In genomic region chr8:79724589-79724988, GRCm38 (mm10) we compare ENCODE assay signal across 31 mouse cellular contexts. TPM values are rescaled to one million over a fixed set of nuclear protein-coding genes. Genes with fewer than 3 reads are reported as not detected.
DNase-seq lines count a peak whose midpoint lies in the region; ATAC-seq and TF ChIP-seq lines count a peak whose summit lies in the region.
"Had no signal": no experiment of that assay in that cellular context is flagged by ENCODE, and none has a peak within 500 bp of the region (broad histone marks: within the 10 kb centered on the region; RNA-seq: fewer than 3 reads in every experiment).

No protein-coding gene starts in this region.

- ATAC-seq in kidney, embryonic 14.5 days (ENCODE audit: low FRiP score, low TSS enrichment): no peak
- ATAC-seq: forebrain, embryonic 15.5 days; liver, embryonic 12.5 days; liver, postnatal 0 days; lung, postnatal 0 days had no signal

- peak; percentile 21 for DNase-seq in thymus, postnatal 25 days
- DNase-seq in thymus, postnatal 0 days (ENCODE audit: low spot score): no peak
- peak; percentile 37 for DNase-seq in MEL (ENCODE audit: low read depth, low spot score)
- DNase-seq in induced T-regulatory cell, adult 2 months (ENCODE audit: low read depth): peak; percentile 12
- no peak for DNase-seq in ovary, postnatal 36 days (ENCODE audit: low spot score)
- no peak for DNase-seq in left cerebral cortex, adult 18-20 months (ENCODE audit: low spot score in 2 of 2)
- DNase-seq: adrenal gland, postnatal 14 days; B cell, adult 2 months; cerebellum, adult 11 months; cerebellum, adult 9-10 months; gastrocnemius, postnatal 25 days; heart, adult 11 months; heart, postnatal 4 days; kidney, adult 8-10 months; kidney, postnatal 36 days; left cerebral cortex, postnatal 4 days; liver, postnatal 0 days; lung, postnatal 4 days; midbrain, embryonic 14.5 days; right cerebral cortex, postnatal 25 days had no signal

- peak in 1 of 2 experiments; percentile 53; a peak in 1 of 4 replicates for TF ChIP-seq EP300 in MEL (IDR thresholded peaks at IDR 0.05; ENCODE audit: low read depth in 1 of 2, low read length in 2 of 2)

- 0 out of 2 replicates have a peak, but pooled peaks have one; percentile 4 for TF ChIP-seq RAD21 in MEL (IDR thresholded peaks at IDR 0.05; ENCODE audit: low read depth, low read length)

- no peak overlapping the region for H3K9ac ChIP-seq in MEL (ENCODE audit: control insufficient read depth, low read depth, low read length, poor library complexity, severe bottlenecking)
- H3K9ac ChIP-seq in kidney, embryonic 14.5 days (ENCODE audit: low read depth, low read length): no peak overlapping the region
- H3K9ac ChIP-seq: embryonic facial prominence, embryonic 13.5 days; forebrain, embryonic 15.5 days; heart, embryonic 15.5 days; hindbrain, embryonic 14.5 days; liver, embryonic 12.5 days; liver, postnatal 0 days; neural tube, embryonic 15.5 days had no signal

- no peaks in the 10 kb centered on the region for H3K9me3 ChIP-seq in MEL (replicated peaks; ENCODE audit: insufficient read depth, low read length)
- H3K9me3 ChIP-seq in kidney, embryonic 14.5 days (ENCODE audit: control insufficient read depth, low read length): no peaks in the 10 kb centered on the region
- H3K9me3 ChIP-seq: embryonic facial prominence, embryonic 13.5 days; forebrain, embryonic 10.5 days; forebrain, embryonic 15.5 days; heart, embryonic 10.5 days; heart, embryonic 15.5 days; liver, embryonic 12.5 days; neural tube, embryonic 15.5 days had no signal

- no peak for TF ChIP-seq POLR2A in MEL (IDR thresholded peaks at IDR 0.05; ENCODE audit: control insufficient read depth in 1 of 2, insufficient read depth in 1 of 2, low read depth in 1 of 2, low read length in 2 of 2, poor library complexity in 1 of 2)

- WGBS in kidney, embryonic 14.5 days: 29% methylated on average over 3 of the region's 3 CpGs

- peak overlapping the region in 1 of 2 experiments; percentile 26; a peak in 1 of 4 replicates for H3K4me3 ChIP-seq in MEL (ENCODE audit: control insufficient read depth in 1 of 2, insufficient read depth in 1 of 2, low read depth in 2 of 2, low read length in 2 of 2)
- no peak overlapping the region for H3K4me3 ChIP-seq in kidney, embryonic 14.5 days (ENCODE audit: low read length)
- H3K4me3 ChIP-seq: embryonic facial prominence, embryonic 13.5 days; forebrain, embryonic 10.5 days; forebrain, embryonic 15.5 days; heart, embryonic 10.5 days; heart, embryonic 15.5 days; layer of hippocampus, adult 2 months; liver, embryonic 12.5 days; neural tube, embryonic 15.5 days had no signal

- TF ChIP-seq CTCF in MEL (IDR thresholded peaks at IDR 0.05 in 2 of 3, conservative IDR thresholded peaks at IDR 0.05 in 1 of 3; ENCODE audit: control insufficient read depth in 1 of 3, insufficient read depth in 1 of 3, low read depth in 2 of 3, low read length in 3 of 3, poor library complexity in 1 of 3, severe bottlenecking in 1 of 3): peak in 1 of 3 experiments; percentile 32; a peak in 2 of 6 replicates

- peaks cover 0 to 5% of the 10 kb centered on the region in 2 experiments; a peak in 2 of 4 replicates for H3K4me1 ChIP-seq in MEL (ENCODE audit: control insufficient read depth in 1 of 2, insufficient read depth in 2 of 2, low read length in 2 of 2)
- H3K4me1 ChIP-seq in kidney, embryonic 14.5 days (ENCODE audit: control insufficient read depth, insufficient read depth, low read length): no peaks in the 10 kb centered on the region
- H3K4me1 ChIP-seq: embryonic facial prominence, embryonic 13.5 days; forebrain, embryonic 10.5 days; forebrain, embryonic 15.5 days; heart, embryonic 10.5 days; heart, embryonic 15.5 days; liver, embryonic 12.5 days; neural tube, embryonic 15.5 days had no signal

- H3K79me2 ChIP-seq in MEL (ENCODE audit: control insufficient read depth, insufficient read depth, low read length, poor library complexity): no peaks in the 10 kb centered on the region

- H3K36me3 ChIP-seq in MEL (ENCODE audit: control insufficient read depth in 1 of 2, insufficient read depth in 2 of 2, low read length in 2 of 2): peaks cover 8 to 23% of the 10 kb centered on the region in 2 experiments
- H3K36me3 ChIP-seq in kidney, embryonic 14.5 days (ENCODE audit: control insufficient read depth, insufficient read depth, low read length): peaks cover 23% of the 10 kb centered on the region

- no peak overlapping the region for H3K4me2 ChIP-seq in kidney, embryonic 14.5 days (replicated peaks; ENCODE audit: low read depth, low read length)
- H3K4me2 ChIP-seq: embryonic facial prominence, embryonic 13.5 days; forebrain, embryonic 15.5 days; heart, embryonic 15.5 days; hindbrain, embryonic 14.5 days; liver, embryonic 12.5 days; neural tube, embryonic 15.5 days had no signal

- no peaks in the 10 kb centered on the region for H3K27me3 ChIP-seq in MEL (ENCODE audit: control insufficient read depth in 1 of 2, insufficient read depth in 2 of 2, low read length in 2 of 2)
- no peaks in the 10 kb centered on the region for H3K27me3 ChIP-seq in kidney, embryonic 14.5 days (ENCODE audit: control insufficient read depth, insufficient read depth, low read length)
- H3K27me3 ChIP-seq: embryonic facial prominence, embryonic 13.5 days; forebrain, embryonic 15.5 days; heart, embryonic 15.5 days; liver, embryonic 12.5 days; neural tube, embryonic 15.5 days had no signal

- H3K27ac ChIP-seq in MEL (ENCODE audit: control insufficient read depth, low read depth, low read length): no peak overlapping the region
- no peak overlapping the region for H3K27ac ChIP-seq in kidney, embryonic 14.5 days (ENCODE audit: low read depth, low read length)
- H3K27ac ChIP-seq: embryonic facial prominence, embryonic 13.5 days; forebrain, embryonic 10.5 days; forebrain, embryonic 15.5 days; heart, embryonic 10.5 days; heart, embryonic 15.5 days; hindbrain, embryonic 14.5 days; layer of hippocampus, adult 2 months; liver, embryonic 12.5 days; neural tube, embryonic 15.5 days had no signal

TF ChIP-seq in MEL, 35 proteins besides CTCF, POLR2A, EP300 and RAD21:
- TF ChIP-seq ZKSCAN1 (IDR thresholded peaks at IDR 0.05; ENCODE audit: low read depth, low read length) (no peak), ETS1 (IDR thresholded peaks at IDR 0.05; ENCODE audit: low read depth, low read length) (0 out of 2 replicates have a peak, but pooled peaks have one; percentile 38), MXI1 (IDR thresholded peaks at IDR 0.05; ENCODE audit: low read depth, low read length) (no peak), GABPA (IDR thresholded peaks at IDR 0.05; ENCODE audit: low read depth, low read length) (no peak), TCF12 (IDR thresholded peaks at IDR 0.05; ENCODE audit: low read depth, low read length) (no peak)

RNA-seq across cellular contexts. Expression of gene Anapc10, which starts 13.0 kb away (rescaled TPM):
- polyA plus RNA-seq in thymus, postnatal 0 days (2015; fragmentation: Nextera tagmentation; extraction: Ambion mirVana): 40.1 and 40.7 TPM in 2 replicates
- total RNA-seq in MEL (2012; rRNA removed): 16.2 and 17.2 TPM in 2 replicates
- polyA plus RNA-seq in MEL (2012; ENCODE audit: insufficient read depth in 1 of 2, insufficient read length in 2 of 2, low read depth in 1 of 2, low replicate concordance in 2 of 2, missing spikeins in 1 of 2): 10 to 100 TPM in 1 of 2 experiments, not detected in 1; 19.1 TPM
- total RNA-seq in left cerebral cortex, adult 18-20 months (2021): 10 to 100 TPM in 1 of 2 experiments, 1 to 10 TPM in 1; 9.6 to 10.4 TPM
- 38.4 and 54.9 TPM in 2 replicates for polyA plus RNA-seq in kidney, embryonic 14.5 days (2014; fragmentation: Nextera tagmentation; extraction: Ambion mirVana)

RNA-seq across cellular contexts. Expression of gene Abce1, which starts 13.0 kb away (rescaled TPM):
- 68.8 and 80.2 TPM in 2 replicates for polyA plus RNA-seq in thymus, postnatal 0 days (2015; fragmentation: Nextera tagmentation; extraction: Ambion mirVana)
- 174 and 180 TPM in 2 replicates for total RNA-seq in MEL (2012; rRNA removed)
- 100 to 1,000 TPM; 141 to 293 TPM for polyA plus RNA-seq in MEL (2012; ENCODE audit: insufficient read depth in 1 of 2, insufficient read length in 2 of 2, low read depth in 1 of 2, low replicate concordance in 2 of 2, missing spikeins in 1 of 2)
- 10 to 100 TPM; 64.3 to 70.0 TPM for total RNA-seq in left cerebral cortex, adult 18-20 months (2021)
- 66.4 and 127 TPM in 2 replicates for polyA plus RNA-seq in kidney, embryonic 14.5 days (2014; fragmentation: Nextera tagmentation; extraction: Ambion mirVana)

Comparison
In these comparisons a context has a peak if more than half of its experiments do, and no peak if none do; other contexts are left out.
1. DNase-seq: peak in thymus, postnatal 25 days (single experiment), MEL (single experiment) and induced T-regulatory cell, adult 2 months (single experiment); none in thymus, postnatal 0 days (single experiment), ovary, postnatal 36 days (single experiment) and left cerebral cortex, adult 18-20 months (0 of 2).